Mouse (Mus musculus): Measurements from ENCODE around the gene Bst1.

The Bst1 gene

DNA sequence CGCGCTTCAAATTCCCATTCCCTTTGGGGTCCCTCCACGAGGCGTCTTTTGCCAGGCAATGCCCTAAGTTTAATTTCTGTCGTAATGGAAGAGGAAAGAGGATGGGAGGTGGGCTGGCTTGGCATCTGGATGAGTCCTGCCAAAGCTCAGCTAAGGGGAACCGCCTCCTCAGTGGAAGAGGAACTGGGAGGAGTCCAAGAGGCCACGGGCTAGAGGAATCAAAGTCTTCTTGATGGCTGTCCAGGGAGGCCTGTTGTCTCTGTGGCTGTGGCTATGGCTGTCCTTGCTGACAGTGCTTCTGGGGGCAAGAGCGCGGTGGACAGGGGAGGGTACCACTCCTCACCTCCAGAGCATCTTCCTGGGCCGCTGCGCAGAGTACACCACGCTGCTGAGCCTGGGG is at the start of gene Bst1:
Bst1 (plus strand) TSS at position 191 of the 400 bp plus-strand sequence.
- no peak for DNase-seq (ENCODE audit: low spot score in 2 of 2)

DNA sequence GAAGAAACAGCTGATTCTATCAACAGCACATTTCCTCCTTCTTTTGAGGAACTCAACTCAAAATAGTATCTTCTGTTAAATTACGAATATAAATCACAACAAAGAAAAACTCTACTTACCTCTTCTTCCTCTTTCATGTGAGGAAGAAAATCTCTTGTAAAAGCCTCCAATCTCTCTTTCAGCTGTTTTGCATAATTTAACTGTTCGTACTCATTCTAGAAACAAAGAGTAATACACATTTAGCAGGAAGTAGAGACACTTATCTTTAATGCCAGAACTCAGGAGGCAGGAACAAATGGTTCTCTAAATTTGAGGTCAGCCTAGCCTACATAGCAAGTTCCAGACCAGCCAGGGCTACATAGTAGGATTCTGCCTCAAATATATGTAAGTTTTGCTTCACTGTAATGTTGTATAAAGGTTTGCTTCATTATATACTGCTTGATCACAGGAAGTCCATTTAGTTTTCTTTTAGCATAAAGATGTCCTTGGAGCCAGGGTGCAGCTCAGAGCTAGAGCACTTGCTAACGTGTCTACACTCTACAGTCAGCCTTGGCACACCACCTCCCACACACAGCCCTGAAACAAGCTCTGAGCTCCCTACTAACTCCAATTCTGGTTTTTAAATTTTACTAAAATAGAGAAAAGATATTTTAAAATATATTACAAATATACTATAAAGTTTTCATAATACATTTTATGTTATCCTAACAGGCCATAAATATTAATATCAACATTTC is 47.9 kb upstream of the Bst1 start:
- DNase-seq (ENCODE audit: low spot score in 2 of 2) = no peak

DNA sequence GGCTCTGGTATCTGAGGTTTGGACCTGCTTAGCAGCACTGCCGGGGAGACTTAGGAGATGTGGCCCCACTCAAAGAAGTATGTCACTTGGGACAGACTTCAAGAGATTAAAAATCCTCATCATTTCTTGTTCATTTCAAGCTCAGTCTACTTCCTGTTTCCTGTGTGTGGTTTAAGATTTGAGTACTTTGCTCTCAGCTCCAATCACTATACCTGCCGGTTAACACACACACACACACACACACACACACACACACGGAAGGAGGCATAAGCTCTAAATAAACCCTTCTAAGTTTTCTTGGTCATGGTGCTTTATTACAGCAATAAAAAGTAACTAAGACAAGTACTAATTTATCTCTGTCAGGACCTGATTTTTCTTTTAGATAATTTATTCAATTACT is 47.1 kb upstream of the Bst1 start:
- DNase-seq (ENCODE audit: low spot score in 2 of 2) = no peak

DNA sequence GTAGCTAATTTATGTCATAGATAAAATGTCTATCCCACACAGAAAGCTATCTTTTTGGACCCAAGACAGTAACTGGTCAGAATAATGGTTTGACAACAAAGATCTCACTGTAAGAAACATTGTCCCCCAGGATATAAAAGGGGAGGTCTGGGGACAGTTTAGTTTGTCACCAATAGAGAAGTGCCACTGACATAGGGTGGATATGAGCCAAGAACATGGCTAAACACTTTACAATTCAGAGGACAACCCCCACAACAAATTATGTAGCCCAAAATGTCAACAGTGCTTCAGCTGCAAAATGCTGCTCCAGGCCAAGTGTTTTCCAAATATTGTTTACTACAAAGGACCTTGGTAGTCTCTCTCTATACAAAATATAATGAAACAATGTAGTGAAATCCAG is 42.3 kb upstream of the Bst1 start:
- no peak for DNase-seq (ENCODE audit: low spot score in 2 of 2)

DNA sequence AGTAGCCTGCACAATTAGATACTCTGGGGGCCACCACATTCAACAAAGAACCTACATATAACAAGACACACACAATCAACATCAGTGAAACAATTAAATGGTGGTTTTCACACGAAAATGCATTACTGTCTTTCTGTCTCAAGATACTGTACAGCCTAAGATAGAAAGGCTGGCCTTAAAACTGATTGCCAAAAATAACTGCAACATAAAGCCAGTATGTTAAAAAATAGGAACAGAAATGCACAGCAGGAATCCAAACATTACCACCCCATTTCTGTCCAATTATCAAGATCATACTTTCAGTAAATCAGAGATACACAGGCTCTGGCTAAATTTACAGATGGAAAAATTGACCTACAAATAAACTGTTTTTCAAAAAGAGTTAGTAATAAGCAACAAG is 41.7 kb upstream of the Bst1 start:
- DNase-seq (ENCODE audit: low spot score in 2 of 2) = no peak

DNA sequence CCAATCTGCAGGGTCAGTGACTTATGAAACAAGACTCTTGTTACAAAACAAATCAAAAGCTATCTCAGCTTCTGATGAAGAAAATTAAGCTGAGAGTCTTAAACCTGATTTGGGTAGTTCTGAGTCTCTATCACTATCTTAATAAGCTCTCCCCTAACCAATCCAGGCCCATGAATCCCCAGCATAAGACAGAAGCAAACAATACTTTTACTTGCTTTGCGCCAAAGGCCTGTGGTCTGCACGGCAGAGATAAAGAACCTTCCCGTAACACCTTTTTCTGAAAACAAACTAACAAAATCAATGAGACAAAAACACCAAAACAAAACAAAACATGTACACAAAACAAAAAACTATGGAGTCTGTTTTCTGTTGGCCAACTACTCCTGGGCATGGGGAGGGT is 40.1 kb upstream of the Bst1 start:
- no peak for DNase-seq (ENCODE audit: low spot score in 2 of 2)

DNA sequence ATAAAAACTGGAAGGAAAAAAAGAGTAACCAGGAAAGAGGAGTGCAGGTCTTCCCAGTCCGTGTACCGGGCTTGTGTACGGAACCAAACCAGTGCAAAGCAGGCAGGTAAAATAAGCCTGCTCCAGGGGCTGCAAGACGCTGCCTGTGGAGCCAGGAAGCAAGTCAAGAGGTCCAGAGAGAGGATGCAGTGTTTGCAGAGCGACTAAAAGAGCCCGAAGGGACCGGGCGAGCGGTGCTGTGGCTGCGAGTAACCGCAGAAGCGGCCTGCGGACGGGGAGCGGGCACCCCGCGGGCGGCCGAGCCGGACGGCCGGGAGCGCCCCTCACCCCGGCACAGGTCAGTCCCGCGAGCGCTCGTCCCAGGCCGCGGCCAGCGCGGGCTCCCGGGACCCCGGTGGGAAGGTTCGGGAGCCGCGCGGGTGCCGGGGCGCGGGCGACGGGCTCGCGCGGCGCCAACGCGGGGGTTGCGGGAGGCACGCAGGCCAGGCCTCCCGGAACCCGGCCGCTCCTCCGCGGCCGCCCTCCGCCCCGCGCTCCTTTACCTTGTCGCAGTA is 37.2 kb upstream of the Bst1 start:
- no peak for DNase-seq (ENCODE audit: low spot score in 2 of 2)

DNA sequence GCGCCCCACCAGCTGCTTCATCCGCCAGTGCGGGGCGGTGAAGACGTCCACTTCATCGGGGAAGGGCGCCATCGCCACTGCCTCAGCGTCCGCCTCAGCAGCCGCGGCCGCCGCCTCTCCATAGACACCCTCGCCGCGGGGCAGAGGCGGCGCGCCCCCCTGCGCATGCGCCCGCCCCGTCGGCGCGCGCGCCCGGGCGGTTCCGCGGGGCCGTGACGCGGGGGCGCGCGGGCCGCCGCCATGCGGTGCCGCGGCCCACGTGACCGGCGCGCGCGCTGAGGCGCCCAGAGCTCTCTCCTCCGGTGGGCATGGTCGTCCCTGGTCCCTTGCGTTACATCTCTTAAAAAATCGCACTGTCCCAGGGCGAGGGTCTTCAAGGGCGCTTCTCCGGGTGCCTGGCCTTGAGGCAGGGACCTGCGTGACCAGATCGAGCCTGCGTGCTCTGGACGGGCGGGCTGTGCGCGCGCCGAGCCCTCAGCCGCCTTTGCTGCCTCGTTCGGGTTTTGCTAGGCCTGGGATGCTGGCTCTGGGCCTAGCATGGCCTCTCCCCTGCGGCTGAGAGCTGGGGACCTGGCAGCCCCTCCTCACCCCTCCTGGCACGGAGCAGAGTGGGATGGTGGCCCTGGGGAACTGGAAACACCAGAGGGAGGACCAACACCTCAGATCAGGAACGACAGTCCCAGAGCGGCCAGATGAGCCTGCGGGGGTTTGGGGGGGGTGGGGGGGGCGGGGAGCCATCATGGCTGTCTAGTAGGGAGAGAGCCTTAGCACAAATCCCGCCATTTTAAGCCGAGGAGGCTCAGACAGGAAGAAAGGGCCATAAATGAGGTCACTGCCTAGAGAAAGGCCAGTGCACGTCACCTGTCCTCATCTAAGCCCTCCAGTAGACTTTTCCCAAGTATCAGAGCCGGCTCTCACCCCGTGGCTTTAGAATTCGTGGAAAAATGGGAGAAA is 36.4 kb upstream of the Bst1 start:
- peak; percentile 52 to 83 for DNase-seq (ENCODE audit: low spot score in 2 of 2)

DNA sequence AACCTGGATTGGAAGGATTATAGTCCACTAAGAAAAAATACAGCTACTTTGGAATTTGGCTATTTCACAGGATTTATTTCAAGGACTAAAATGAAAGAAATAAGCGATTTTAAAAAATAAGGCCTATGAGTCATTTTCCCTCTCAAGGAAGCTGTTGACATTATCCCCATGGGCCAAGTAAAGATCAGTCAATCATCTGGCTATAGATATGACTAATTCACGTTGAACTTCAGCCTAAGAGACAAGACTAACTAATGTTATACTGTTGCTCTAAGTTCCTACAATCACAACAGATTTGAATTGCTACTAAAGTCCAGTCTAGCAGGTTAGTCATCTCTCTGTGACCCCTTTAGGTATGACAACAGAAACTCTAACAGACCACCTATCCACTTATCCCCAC is 34.7 kb upstream of the Bst1 start:
- DNase-seq (ENCODE audit: low spot score in 2 of 2) = no peak

DNA sequence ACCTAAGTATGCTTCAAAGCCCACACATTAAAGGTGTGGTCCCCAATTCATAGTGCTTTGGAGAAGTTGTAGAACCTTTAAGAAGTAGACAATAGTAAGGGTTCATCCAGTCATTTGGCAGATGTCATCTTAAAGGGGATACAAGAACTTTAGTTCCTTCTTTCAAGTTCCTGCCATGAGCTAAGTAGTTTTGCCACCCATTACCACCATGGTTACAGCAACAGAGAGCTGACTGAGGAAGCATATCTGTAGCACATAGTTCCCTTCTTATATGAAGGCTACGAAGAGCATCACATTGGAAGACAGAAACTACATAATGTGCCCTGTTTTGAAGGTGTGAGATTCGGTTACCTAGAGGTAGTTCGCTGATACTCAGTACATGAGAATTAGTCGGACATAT is 32.1 kb upstream of the Bst1 start:
- DNase-seq (ENCODE audit: low spot score in 2 of 2) = no peak

DNA sequence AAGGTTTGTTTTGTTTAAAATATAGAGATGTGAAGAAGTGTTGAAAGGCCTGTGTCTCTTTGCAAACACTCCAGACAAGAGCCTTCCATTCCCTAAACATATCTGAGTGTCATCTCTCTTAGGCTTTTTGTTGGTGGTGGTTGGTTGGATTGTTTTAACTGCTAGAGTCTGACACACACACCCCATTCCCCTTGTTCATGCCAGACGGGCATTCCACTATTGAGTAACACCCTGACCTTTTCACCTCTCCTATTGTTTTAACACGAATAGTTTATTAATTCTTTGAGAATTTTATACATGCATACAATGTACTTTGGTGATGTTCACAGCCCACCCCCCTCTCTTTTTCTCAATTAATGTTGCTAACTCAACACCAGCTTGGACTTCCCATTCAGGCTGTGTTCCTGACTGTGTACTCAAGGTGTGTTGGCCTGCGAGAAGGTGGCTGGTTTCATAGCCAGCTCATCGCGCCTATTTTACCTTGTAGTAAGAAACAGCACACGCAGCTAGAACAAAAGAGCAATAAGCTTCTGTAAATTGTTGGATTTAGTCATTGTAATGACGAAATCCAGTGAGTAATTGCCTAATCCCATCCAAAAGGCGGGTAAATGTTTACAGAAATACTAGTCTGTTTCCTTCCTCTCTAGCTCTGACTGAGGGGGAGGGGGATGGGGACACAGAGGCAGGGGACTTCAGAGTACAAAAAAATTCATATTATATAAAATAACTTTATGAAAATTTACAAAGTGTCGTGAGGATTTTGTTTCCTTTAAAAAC is 30.5 kb upstream of the Bst1 start:
- DNase-seq (ENCODE audit: low spot score in 2 of 2) = no peak

DNA sequence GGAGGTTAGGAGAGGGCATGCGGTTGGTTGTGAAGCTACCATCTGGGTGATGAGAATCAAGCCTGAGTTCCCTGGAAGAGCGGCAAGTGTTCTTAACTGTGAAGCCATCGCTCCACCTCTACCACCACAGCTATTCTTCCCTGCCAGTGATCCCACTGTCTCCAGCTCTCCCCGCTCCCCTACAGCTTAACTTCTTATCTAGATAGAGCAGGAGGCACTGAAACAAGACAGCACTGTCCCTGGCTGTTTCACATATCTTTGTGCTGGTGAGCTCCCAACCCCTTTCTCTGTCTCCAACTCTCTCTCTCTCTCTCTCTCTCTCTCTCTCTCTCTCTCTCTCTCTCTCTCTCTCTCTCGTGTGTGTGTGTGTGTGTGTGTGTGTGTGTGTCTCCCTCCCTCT is 26.3 kb upstream of the Bst1 start:
- DNase-seq (ENCODE audit: low spot score in 2 of 2) = no peak

DNA sequence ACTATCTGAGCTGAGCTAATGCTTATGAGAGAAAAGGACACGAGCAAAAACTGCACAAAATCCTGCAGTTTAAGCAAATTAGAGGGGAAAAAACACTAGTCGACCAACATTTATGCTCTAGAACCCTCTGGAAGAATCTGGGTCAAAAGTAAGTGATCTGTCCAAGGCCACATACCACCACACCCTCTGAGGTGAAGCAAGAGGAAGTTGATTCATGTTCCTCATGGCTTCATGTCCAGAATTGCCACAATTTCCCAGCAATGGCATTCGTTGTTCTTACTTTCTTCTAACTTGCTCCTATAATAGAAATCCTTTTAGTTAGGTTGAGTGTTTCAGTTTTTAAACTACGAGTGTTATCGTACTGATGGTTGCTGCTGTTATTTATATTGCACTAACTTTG is 19.2 kb upstream of the Bst1 start:
- DNase-seq (ENCODE audit: low spot score in 2 of 2) = no peak

DNA sequence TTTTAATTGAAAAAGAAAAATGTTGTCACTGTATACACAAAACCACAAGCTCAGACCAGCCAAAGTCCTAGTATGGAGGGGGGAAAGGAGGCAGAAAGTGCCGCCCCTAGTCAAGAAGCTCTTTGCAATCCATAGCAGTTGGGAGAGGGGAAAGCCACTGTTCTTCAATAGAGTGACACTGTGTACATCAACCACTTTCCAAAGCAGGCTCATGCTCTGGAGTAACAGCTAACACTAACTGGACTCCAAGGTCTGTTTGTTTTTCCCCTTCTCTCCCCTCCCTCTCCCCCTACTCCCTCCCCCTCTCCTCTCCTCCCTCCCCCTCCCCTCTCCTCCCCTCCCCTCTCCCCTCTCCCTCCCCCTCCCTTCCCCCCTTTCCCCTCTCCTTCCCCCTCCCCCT is 18.0 kb upstream of the Bst1 start:
- DNase-seq (ENCODE audit: low spot score in 2 of 2) = no peak

DNA sequence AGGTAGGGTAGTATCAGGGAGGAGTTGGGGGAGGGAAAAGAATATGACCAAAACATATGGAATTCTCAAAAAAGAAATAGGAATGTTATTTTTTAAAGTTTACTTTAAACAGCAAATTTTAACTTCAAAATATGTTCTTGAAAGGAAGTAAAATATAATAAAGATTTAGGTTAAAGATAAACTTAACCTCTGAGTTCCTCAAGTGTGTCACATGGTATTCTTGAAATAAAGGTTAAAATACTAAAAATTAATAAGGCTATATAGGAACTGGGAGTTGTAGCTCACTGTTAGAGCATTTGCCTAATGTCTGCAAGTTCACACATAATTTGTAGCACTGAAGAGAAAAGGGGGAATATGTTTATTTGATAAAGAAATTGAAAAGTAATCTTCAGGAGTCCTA is 17.4 kb upstream of the Bst1 start:
- no peak for DNase-seq (ENCODE audit: low spot score in 2 of 2)

DNA sequence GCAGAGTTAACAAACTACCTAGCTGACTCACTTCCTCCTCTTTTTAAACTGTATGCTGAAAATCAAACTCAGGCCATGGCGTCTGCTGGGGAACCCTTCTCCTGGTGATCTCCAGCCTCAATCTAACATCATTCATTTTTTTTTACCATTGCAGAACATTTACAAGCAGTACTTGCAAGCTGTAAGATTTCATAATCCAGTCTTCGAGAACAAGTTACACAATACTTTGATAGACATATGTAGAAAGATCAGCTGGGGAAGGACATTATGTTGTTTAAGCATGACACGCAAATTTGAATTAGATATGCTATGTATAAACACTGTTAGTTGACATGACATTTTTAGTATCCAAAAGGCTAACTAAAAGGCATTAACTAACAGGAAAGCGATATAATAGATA is 16.9 kb upstream of the Bst1 start:
- no peak for DNase-seq (ENCODE audit: low spot score in 2 of 2)

DNA sequence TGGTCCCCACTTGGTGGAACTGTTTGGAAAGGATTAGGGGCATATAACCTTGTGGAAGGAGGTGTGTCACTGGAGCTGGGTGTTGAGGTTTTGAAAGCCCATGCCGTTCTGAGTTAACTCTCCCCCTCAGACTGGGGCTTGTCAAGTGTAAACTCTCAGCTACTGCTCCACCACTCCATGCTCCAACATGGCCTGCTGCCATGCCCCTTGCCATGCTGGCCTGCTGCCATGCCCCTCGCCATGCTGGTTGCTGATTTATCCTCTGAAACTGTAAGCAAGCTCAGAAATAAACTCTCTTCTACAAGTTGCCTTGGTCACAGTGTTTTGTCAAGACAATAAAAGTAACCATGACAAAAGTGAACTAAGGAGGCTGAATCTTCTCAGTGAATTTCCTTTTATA is 13.3 kb upstream of the Bst1 start:
- DNase-seq (ENCODE audit: low spot score in 2 of 2) = peak in 1 of 2 experiments; percentile 17

DNA sequence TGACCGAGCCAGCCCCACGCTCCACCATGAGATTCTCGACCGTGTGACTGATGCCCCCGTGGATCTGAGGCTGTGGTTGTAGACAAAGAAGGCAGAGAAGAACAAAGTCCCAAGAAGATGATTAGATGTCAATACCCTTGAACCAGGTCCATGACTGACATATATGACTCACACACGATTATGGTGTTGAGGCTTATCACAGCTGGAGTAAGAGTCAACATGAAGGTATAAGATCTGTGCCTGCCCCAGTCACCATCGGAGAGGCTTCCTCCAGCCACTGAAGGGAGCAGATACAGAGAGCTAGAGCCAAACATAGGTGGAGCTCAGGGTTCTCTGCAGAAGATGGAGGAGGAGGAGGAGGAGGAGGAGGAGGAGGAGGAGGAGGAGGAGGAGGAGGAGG is 12.3 kb upstream of the Bst1 start:
- no peak for DNase-seq (ENCODE audit: low spot score in 2 of 2)

DNA sequence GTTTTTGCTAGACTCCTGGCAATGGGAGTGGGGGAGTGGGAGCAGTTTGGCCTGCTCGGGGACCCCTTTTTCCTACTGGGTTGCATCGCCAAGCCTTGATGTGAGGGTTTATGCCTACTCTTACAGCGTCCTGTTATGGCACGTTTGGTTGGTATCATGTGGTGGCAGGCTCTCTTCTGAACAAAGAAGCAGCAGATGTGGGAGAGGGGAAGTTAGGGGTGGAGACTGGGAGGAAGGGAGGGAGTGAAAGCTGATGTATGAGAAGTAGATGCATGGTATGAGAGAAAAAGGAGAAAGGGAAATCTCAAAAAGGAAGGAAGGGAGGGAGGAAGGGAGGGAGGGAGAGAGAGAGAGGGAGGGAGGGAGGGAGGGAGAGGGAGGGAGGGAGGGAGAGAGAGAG is 11.8 kb upstream of the Bst1 start:
- DNase-seq (ENCODE audit: low spot score in 2 of 2) = no peak

DNA sequence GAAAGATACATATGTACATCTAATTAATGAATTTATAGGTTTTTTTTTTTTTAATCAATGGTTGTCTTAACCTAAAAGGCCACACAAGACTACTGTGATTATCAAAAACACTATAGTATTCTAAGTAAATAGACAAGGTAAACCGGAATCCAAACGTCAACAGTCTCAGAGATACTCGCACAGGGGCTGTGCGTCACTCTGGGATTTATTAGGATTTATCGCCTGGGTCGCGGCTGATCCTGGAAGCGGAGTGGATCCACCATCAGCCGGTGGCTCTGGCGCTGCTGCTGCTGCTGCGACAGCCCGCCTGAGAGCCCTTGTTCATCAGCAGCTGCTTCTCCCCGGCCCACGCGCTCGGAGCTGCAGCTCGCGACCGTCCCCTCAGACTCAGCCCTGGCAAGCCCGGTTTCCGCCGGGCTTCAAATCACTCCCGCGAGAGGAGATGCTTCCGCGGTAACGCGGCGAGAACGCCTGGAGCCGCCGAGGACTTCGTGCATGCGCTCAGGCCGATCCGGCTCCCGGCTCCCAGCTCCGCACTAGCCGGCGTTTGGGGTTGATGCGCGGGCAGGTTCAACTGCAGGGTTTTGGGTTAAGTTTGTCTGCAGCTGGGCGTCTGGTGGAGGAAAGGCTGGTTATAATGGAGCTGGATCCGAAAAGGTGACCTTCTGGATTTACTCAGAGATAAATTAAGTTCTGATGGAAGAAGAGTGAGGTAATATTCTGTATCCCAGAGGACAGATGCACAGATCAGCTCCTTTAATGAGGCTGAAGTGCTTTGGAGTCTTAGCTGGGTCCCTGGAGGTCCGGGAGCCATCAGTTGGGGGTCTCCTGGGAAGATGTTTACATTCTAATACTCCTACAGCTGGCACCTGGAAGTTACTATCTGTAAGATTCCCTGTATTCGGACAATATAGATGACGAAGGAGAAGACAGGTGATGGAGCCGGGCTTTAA is 10.7 kb upstream of the Bst1 start:
- peak; percentile 68 to 84 for DNase-seq (ENCODE audit: low spot score in 2 of 2)

Measured in cerebellum, postnatal 4 days (tissue).